Mouse (Mus musculus): ENCODE data around the gene Usp10. TPM values are rescaled to one million over a fixed set of nuclear protein-coding genes. Genes with fewer than 3 reads are reported as not detected.

Gene Usp10
- total RNA-seq, 1 experiment from 2014 or later: 27.1 TPM

DNA sequence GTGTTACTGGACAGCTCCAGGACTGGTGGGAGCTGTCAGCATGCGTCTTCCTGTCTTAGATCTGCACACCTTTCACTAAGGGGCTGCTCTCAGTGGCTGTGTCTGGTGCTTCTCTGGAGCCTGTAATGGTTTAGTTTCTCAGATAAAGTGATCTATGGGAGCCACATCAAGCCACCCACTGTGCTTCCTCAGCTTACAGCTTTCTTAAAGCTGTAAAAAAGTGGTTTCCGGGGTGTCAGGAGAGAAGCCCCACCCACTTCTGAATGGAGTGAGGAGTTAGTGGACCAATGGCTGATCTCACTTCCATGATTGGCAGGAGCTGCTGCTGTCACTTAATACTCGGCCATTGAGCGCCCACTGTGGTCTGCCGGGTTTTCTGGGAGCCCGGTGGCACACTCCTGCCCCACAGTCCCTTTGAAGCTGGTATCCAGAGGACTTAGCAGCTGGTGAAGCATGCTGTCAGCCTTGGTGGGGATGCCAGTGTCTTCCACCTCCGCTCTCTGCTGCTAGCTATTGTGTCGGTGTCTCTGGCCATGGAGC, 36.2 kb downstream of the Usp10 start:
- no peak for ATAC-seq (replicated peaks; ENCODE audit: insufficient number of reproducible peaks, low FRiP score, low TSS enrichment, poor library complexity, severe bottlenecking)

DNA sequence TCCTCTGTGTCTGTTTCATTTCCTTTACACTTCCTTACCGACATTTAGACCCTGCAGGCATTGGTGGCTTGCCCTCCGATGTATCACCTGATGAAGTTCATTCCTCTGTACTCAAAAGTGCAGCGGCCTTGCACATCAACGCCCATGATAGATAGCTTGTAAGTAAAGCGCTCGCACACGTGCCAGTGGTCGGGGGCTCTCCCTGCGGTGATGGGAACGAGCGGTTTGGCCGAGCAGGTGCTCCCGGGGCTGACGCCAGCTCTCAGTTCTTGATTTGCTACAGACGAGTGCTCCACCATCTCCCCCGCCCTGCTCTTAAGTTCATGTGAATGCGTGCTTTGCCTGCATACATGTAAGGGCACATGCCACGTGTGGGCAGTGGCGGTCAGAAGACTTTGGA, 37.5 kb downstream of the Usp10 start:
- ATAC-seq (replicated peaks; ENCODE audit: insufficient number of reproducible peaks, low FRiP score, low TSS enrichment, poor library complexity, severe bottlenecking): no peak

DNA sequence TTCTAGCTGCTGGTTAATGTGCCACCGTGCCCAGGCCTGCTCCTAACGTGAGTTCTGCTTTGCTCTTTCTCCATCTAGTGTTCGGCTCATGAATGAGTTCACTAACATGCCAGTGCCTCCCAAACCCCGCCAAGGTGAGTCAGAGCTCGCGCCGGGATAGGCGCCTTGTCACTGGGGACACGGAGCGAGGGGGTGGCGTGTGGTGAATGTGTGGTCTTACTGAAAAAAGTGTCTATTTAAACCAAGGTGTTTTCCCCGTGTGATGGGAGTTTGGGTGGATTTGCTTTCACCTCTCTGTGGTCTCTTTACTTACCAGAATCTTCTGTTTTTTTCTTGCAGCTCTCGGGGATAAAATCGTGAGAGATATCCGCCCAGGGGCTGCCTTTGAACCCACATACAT, 38.2 kb downstream of the Usp10 start:
- no peak for ATAC-seq (replicated peaks; ENCODE audit: insufficient number of reproducible peaks, low FRiP score, low TSS enrichment, poor library complexity, severe bottlenecking)

GRCm38 (mm10) chr8:119952282-119952681, 42.1 kb downstream of the Usp10 start:
- no peak for ATAC-seq (replicated peaks; ENCODE audit: insufficient number of reproducible peaks, low FRiP score, low TSS enrichment, poor library complexity, severe bottlenecking)

- ATAC-seq (replicated peaks; ENCODE audit: insufficient number of reproducible peaks, low FRiP score, low TSS enrichment, poor library complexity, severe bottlenecking): no peak
Measured at GRCm38 (mm10) chr8:119952747-119953146, 42.6 kb downstream of the Usp10 start.

DNA sequence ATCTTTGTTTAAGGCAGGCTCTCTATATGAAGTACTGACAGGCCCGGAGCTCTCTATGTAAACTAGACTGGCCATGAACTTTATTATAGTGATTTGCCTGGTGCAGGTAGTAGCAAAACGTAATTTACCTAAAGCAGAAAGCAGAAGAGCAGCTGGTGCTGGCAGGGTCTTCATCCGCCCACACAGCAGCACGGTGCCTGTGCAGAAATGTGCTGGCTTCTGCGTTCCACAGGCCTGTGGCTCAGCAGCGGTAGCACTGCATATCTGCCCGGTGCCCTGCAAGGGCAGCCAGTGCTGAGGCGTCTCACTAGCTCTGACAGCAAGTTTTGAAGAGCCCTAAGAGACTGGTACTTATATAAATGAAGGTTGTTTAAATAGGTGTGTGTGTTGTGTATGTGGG, 45.2 kb downstream of the Usp10 start:
- no peak for ATAC-seq (replicated peaks; ENCODE audit: insufficient number of reproducible peaks, low FRiP score, low TSS enrichment, poor library complexity, severe bottlenecking)

DNA sequence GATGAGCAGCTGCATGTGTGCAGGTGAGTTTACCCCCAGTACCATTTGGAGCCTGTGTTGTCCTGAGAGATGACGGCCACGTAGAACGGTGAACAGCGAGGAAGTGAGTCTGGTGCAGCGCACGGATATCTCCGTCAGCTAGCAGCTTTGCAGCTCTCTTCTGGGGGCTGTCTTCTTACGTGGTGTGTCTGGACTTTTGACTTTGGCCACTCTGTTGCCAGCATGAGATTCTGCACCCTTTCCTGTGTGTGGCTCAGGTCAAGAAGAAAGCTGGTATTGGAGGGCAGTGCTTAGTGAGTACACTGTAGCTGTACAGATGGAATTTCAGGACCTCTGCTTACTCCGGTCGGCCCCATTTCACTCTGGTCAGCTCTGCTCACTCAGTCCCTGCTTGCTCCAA, 47.9 kb downstream of the Usp10 start:
- no peak for ATAC-seq (replicated peaks; ENCODE audit: insufficient number of reproducible peaks, low FRiP score, low TSS enrichment, poor library complexity, severe bottlenecking)

DNA sequence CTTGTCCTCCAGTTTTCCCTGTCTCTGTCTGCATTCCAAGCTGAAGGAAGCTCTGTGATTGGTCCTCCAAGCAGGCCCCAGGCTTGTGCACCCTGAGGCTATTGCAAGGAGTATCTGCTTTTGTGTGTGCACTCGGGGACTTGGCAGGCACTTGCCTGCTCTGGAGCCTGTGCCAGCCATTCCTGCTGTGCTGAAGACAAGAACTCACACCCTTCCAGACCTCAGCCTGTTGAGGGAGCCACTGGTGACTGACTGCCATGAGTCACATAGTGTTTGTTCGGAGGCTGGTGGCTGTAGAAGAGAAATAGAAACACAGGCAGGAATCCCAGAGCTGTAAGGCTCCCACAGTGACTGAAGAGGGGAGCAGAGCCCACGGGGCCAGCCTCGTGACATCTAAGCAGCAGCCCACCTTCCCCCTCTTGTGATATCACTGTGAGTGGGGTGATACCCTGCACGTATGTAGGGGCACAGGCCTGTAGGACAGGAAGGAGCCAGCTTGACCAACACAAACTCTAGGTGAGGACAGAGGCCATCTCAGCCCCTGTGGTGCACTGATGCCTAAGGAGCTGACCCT, 50.5 kb downstream of the Usp10 start:
- ATAC-seq (replicated peaks; ENCODE audit: insufficient number of reproducible peaks, low FRiP score, low TSS enrichment, poor library complexity, severe bottlenecking): no peak

GRCm38 (mm10) chr8:119964859-119965258, 54.7 kb downstream of the Usp10 start:
- no peak for ATAC-seq (replicated peaks; ENCODE audit: insufficient number of reproducible peaks, low FRiP score, low TSS enrichment, poor library complexity, severe bottlenecking)

DNA sequence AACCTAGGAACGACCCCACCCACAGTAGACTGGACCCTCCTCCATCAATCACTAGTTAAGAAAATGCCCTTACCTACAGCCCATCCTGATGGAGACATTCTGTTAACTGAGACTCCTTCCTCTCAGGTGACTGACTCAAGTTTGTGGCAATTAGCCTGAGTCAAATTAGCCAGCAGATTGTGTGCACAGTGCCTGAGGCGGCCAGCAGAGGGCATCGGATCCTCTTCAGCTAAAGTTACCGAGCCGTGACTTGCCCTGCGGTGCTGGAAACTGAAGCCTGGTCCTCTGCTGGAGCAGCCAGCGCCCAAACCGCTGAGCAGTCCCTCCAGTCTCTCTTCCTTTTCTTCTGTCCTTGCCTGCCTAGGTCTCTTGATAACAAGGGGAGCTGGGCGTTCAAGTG, 57.3 kb downstream of the Usp10 start:
- ATAC-seq (replicated peaks; ENCODE audit: insufficient number of reproducible peaks, low FRiP score, low TSS enrichment, poor library complexity, severe bottlenecking): no peak

DNA sequence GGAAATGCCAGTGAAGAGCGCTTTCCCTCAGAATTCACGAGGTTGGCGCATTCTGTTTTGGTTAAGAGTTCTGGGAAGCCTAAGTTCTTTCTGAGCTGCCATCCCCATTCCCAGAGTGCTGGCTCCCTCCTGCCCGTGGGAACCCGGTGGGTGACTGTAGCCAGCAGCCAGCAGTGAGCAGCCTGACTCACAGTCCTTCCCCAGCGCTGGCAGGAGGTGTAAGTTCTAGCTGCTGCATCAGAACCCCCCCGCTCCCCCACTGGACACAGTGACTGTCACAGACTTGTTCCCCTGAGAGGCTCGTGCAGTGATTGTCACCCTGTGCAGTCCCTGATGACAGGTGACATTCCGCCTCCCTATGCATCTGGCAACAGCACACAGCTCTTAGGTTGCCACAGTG, 60.0 kb downstream of the Usp10 start:
- no peak for ATAC-seq (replicated peaks; ENCODE audit: insufficient number of reproducible peaks, low FRiP score, low TSS enrichment, poor library complexity, severe bottlenecking)

- ATAC-seq (replicated peaks; ENCODE audit: insufficient number of reproducible peaks, low FRiP score, low TSS enrichment, poor library complexity, severe bottlenecking): no peak
Measured at GRCm38 (mm10) chr8:119972558-119972957, 62.4 kb downstream of the Usp10 start.

DNA sequence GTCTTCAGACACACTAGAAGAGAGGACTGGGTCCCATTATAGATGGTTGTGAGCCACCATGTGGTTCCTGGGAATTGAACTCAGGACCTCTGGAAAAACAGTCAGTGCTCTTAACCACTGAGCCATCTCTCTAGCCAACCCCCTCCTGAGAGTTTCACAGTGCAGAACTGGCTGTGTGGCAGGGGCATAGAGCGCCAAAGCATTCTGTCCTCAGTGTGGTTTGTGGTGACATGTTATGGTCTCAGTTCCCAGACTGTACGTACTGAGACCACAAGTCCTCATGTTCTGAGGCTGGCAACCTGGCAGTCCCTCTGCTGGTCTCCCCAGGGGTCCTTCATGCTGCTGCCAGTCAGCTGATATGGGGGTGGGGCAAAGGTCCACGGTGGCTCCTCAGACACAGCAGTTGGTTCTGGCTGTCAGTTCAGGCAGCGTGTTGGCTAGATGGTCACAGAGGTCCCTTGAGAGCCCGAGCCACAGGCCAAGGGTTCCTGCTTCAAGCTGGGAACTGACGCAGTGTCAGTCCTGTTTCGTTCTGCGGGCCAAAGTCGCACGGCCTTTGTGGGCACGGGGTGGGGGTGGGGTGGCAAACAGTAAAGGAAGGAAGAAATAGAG, 68.7 kb downstream of the Usp10 start:
- ATAC-seq (replicated peaks; ENCODE audit: insufficient number of reproducible peaks, low FRiP score, low TSS enrichment, poor library complexity, severe bottlenecking): no peak

GRCm38 (mm10) chr8:119981253-119981652, 71.1 kb downstream of the Usp10 start:
- ATAC-seq (replicated peaks; ENCODE audit: insufficient number of reproducible peaks, low FRiP score, low TSS enrichment, poor library complexity, severe bottlenecking): no peak

DNA sequence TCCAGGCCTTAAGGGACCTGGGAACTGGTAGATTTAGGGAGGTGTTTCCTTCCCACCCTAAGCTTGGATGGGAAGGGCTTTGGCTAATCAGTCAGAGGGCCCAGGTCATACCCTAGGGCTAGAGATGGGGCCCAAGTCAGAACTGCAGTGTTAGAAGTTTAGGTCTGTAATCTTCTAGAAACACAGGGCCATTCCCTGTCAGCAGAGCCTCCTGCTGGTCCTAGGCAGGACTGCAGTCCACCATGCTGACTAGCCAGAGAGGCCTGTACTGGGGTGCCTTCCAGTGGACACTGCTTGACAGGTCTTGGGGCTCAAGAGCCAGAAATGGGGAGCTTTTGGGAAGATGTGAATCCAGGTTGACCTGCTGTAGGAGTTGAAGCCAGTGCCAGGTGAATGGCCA, 73.9 kb downstream of the Usp10 start:
- ATAC-seq (replicated peaks; ENCODE audit: insufficient number of reproducible peaks, low FRiP score, low TSS enrichment, poor library complexity, severe bottlenecking): no peak

DNA sequence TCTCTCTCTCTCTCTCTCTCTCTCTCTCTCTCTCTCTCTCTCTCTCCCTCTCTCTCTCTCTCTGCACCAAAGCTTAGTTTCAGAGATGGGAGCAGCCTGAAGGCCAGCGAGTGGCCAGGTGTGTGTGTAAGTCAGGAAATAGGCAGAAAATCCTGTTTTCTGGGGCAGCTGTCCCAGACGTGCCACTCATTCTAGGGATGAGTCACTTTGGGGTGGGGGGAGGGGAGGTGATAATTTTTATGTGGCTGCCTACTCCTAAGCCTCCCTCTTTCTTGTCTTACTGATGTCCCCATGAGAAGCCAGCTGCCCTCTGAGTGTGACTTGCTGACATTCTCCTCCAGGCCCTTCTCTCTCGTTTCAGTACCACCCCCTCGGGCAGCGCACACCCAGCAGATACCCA, 76.0 kb downstream of the Usp10 start:
- no peak for ATAC-seq (replicated peaks; ENCODE audit: insufficient number of reproducible peaks, low FRiP score, low TSS enrichment, poor library complexity, severe bottlenecking)

GRCm38 (mm10) chr8:119988087-119988486, 77.9 kb downstream of the Usp10 start:
- no peak for ATAC-seq (replicated peaks; ENCODE audit: insufficient number of reproducible peaks, low FRiP score, low TSS enrichment, poor library complexity, severe bottlenecking)

DNA sequence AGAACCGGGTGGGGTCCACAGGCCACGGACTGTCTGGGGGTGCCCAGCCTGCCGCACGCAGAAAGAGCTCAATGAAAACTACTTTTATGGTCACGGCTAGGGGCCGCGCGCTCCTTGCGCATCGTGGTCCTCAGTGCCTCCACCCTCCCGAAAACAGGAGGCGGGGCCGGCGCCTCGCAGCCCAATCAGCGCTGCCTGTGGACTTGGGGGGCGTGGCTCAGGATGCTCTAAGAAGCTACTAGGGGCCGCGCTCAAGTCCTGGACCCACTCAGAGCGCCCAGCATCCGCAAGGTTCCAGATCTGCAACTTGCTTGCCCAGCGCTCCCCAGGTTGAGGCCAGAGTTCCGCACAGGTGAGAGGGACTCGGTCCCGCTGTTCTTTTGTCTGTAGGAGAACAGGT, 82.1 kb downstream of the Usp10 start, which contains the start of gene Crispld2:
Gene Crispld2 (plus strand): TSS at position 190 of the 400 bp plus-strand sequence.
- ATAC-seq (replicated peaks; ENCODE audit: insufficient number of reproducible peaks, low FRiP score, low TSS enrichment, poor library complexity, severe bottlenecking): no peak

- ATAC-seq (replicated peaks; ENCODE audit: insufficient number of reproducible peaks, low FRiP score, low TSS enrichment, poor library complexity, severe bottlenecking): no peak
Measured at GRCm38 (mm10) chr8:119994114-119994513, 84.0 kb downstream of the Usp10 start.

- no peak for ATAC-seq (replicated peaks; ENCODE audit: insufficient number of reproducible peaks, low FRiP score, low TSS enrichment, poor library complexity, severe bottlenecking)
Measured at GRCm38 (mm10) chr8:119994556-119994955, 84.4 kb downstream of the Usp10 start.

DNA sequence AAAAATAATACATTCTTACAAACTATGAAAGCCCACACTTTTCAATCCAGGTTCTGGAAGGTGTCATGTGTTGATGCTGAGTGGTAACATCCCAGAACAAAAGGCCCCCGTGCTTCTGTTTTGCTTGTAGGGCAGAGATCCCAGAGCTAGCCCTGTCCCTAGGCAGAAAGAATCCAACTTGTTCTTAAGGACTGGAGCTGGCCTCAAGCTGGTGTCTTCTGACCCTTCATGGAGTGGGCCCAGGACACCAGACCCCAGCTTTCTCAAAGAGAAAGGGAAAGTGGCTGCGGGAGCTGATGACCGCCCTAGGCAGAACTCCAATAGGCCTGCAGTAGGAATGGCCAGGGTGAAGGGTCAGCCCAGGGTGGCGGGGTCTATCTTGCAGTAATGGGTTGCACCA, 87.1 kb downstream of the Usp10 start:
- no peak for ATAC-seq (replicated peaks; ENCODE audit: insufficient number of reproducible peaks, low FRiP score, low TSS enrichment, poor library complexity, severe bottlenecking)
